Mouse (Mus musculus) liver, embryonic 14.5 days (tissue): ENCODE measurements around the gene Nicn1.

Source experiments
- CTCF ChIP-seq: IDR thresholded peaks from 2 replicates; pipeline ENCODE4 v1.5.1; 2016; ENCODE audit warnings: antibody characterized with exemption, low read depth, control low read depth
- EP300 ChIP-seq: IDR thresholded peaks from 2 replicates; pipeline ENCODE4 v1.6.1; 2016; ENCODE audit warnings: antibody characterized with exemption, low read depth

DNA sequence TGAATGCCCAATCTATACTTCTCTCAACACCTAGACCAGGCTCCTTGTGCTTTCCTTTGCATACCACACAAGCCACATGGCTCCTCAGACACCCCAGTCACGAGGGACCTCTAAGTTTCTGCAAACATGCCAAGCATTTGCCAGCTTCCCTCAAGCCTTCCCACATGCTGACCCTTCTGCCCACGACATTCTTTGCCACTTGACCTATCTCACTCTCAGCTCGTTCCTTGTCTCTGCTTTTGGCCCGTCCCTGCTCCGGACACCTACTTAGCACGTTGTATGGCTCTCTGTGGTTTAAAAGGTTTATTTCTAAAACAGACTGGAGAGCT is 14.9 kb upstream of the Nicn1 start:
- no peak for TF ChIP-seq EP300
- no peak for TF ChIP-seq CTCF
